Mouse (Mus musculus): Measurements from ENCODE around the gene Oas1c. TPM values are rescaled to one million over a fixed set of nuclear protein-coding genes. Genes with fewer than 3 reads are reported as not detected.
"Not testable (repeated sequence)": the region's sequence is repeated elsewhere in the genome, so short reads cannot be mapped to it uniquely, and the experiment has no call there.

The Oas1c gene
- polyA plus RNA-seq, 1 experiment from 2014 or later, result 0.55 TPM

DNA sequence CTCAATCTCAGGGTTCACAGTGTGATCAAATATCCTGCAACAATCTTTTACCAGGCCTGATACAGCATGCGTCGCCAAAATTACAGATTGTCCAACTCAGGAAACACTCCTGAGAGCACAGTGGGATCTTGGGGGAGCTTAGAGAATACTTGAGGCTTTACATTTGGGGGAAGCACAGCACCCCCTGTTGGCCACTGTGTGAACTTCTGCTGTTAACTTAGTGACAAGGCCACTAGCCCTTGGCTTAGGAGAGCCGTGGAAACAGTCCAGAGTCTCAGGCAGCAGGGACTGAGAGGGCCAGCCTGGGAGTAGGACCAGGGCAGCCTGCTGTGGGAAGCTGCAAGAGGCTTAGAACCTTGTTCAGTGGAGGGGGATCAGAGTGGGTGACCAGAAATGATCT, 3.6 kb upstream of the Oas1c start:
- 61% methylated on average over 3 of the region's 3 CpGs for WGBS
- peaks cover 4% of the 10 kb centered on the region; the same call in 1 of the 2 replicates for H3K9me3 ChIP-seq (replicated peaks)
- H3K9ac ChIP-seq (replicated peaks), result no peak overlapping the region
- no peak overlapping the region for H3K27ac ChIP-seq (replicated peaks)
- no peak overlapping the region for H3K4me3 ChIP-seq (replicated peaks)
- no peak overlapping the region for H3K4me2 ChIP-seq
- peaks cover 15% of the 10 kb centered on the region for H3K4me1 ChIP-seq
- H3K36me3 ChIP-seq, result no peaks in the 10 kb centered on the region
- no peak for ATAC-seq (ENCODE audit: low FRiP score)
- H3K27me3 ChIP-seq (replicated peaks), result no peaks in the 10 kb centered on the region

DNA sequence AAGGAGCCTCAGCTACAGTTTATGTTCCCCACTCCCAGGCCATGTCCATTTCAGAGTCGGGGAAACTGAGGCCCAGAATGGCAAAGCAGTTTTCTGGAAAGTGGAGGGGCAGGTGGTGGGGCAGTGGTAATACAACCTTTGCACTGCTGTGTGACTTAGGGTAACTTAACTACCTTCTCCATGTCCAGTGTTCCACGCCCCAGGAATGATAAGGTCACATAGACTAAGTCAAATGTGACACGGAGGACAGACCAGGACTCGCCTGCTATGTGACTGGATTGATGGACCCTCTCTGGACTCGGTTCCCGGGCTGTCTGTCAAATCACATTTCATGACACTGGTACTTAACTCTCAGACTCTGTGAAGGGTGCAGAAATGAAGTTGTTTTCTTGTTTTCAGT, 709 bp upstream of the Oas1c start:
- Histone ChIP-seq H3K9me3 (replicated peaks) (no peaks in the 10 kb centered on the region), H3K4me3 (replicated peaks) (peak overlapping the region; percentile 37), H3K4me1 (peaks cover 15% of the 10 kb centered on the region), H3K4me2 (peak overlapping the region; percentile 61), H3K27ac (replicated peaks) (no peak overlapping the region), H3K27me3 (replicated peaks) (no peaks in the 10 kb centered on the region), H3K9ac (replicated peaks) (no peak overlapping the region), H3K36me3 (no peaks in the 10 kb centered on the region)
- WGBS, result 80% methylated on average over 6 of the region's 6 CpGs
- no peak for ATAC-seq (ENCODE audit: low FRiP score)

DNA sequence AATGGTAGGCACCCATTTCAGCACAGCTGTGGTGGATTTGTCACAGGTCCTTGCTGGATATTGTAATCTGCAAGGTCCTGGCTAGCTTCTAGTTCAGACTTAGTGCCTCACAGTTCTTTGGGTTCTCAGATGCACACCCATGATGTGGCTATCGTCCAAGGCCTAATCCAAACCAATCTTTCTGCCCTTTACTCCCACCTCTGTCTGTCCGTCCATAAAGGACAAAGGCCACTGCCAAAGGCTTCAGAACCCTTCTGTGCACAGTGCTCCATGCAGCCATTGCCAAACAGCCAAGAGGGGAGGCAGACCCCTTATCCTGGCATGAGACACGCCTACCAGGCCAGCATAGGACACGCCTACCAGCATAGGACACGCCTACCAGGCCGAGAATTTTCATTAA, 3.1 kb downstream of the Oas1c start:
- ATAC-seq (ENCODE audit: low FRiP score), result no peak
- peaks cover 15% of the 10 kb centered on the region for H3K4me1 ChIP-seq
- no peak overlapping the region for H3K27ac ChIP-seq (replicated peaks)
- H3K27me3 ChIP-seq (replicated peaks), result no peaks in the 10 kb centered on the region
- H3K4me2 ChIP-seq, result no peak overlapping the region
- WGBS, result 44% methylated on average over 6 of the region's 6 CpGs
- H3K9me3 ChIP-seq (replicated peaks), result 0 out of 2 replicates have a peak, but pooled peaks cover 3% of the 10 kb centered on the region
- no peak overlapping the region for H3K9ac ChIP-seq (replicated peaks)
- H3K4me3 ChIP-seq (replicated peaks), result no peak overlapping the region
- H3K36me3 ChIP-seq, result no peaks in the 10 kb centered on the region

DNA sequence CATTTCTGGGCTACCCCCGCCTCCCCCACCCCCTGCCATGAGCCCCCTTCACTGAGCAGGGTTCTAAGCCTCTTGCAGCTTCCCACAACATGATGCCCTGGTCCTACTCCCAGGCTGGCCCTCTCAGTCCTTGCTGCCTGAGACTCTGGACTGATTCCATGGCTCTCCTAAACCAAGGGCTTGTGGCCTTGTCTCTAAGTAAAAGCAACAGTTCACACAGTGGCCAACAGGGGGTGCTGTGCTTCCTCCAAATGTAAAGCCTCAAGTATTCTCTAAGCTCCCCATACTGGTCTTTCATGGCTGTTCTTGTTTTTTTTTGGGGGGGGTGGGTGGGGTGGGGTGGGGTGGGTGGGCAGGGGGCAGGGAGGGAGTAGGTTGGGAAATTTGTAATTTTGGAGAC, 5.9 kb downstream of the Oas1c start:
- no peak overlapping the region for H3K27ac ChIP-seq (replicated peaks)
- H3K4me1 ChIP-seq, result 0 out of 2 replicates have a peak, but pooled peaks cover 4% of the 10 kb centered on the region
- no peaks in the 10 kb centered on the region for H3K27me3 ChIP-seq (replicated peaks)
- H3K4me3 ChIP-seq (replicated peaks), result no peak overlapping the region
- no peak for ATAC-seq (ENCODE audit: low FRiP score)
- H3K4me2 ChIP-seq, result no peak overlapping the region
- no peak overlapping the region for H3K9ac ChIP-seq (replicated peaks)
- no peaks in the 10 kb centered on the region for H3K36me3 ChIP-seq
- WGBS, result 92% methylated on average over 1 of the region's 1 CpGs
- 0 out of 2 replicates have a peak, but pooled peaks cover 5% of the 10 kb centered on the region for H3K9me3 ChIP-seq (replicated peaks)

DNA sequence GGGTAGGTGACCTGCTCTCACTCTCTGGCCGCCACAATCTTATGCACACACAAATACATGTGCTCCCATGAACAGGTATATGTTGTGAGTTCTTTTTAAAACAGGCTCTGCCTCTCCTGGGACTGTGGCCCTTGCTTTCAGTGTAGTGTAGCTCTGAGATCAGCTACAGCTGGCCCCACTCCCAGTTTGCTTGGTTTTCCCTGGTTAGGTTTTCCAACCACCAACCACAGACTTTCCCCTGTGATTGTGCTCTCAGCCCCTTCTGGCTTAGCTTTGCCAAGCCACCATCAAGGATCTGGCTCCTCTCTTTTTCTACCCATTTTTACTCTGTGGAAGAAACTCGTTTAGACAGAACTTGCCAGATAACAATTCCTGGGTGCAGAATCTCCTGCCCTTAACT, 8.7 kb downstream of the Oas1c start:
- Histone ChIP-seq H3K4me3 (replicated peaks) (no peak overlapping the region), H3K27me3 (replicated peaks) (no peaks in the 10 kb centered on the region), H3K4me1 (no peaks in the 10 kb centered on the region), H3K9me3 (replicated peaks) (0 out of 2 replicates have a peak, but pooled peaks cover 5% of the 10 kb centered on the region), H3K36me3 (no peaks in the 10 kb centered on the region), H3K27ac (replicated peaks) (no peak overlapping the region), H3K9ac (replicated peaks) (no peak overlapping the region), H3K4me2 (no peak overlapping the region)
- no peak for ATAC-seq (ENCODE audit: low FRiP score)
- 76% methylated on average over 2 of the region's 2 CpGs for WGBS

DNA sequence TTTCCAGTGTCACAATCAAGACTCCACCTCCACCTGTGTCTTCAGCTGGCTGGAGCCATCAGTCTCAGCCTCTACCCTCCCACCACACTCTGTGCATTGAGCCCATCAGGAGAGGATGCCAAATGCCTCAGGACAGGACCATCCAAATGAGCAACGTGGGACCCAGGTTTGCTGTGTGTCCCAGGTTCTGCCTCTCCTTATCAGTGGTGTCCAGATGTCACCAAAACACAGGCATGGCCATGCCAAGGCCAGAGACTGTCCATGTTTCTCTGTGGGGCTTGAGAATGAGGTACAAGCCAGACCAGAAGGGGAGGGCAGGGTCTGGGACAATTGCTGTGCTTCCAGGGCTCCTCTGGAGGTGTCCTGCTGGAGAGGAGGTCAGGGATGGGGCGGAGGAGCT, 13.4 kb downstream of the Oas1c start:
- not testable (repeated sequence) for H3K9ac ChIP-seq (replicated peaks); H3K27me3 ChIP-seq (replicated peaks); H3K4me1 ChIP-seq; H3K27ac ChIP-seq (replicated peaks); H3K9me3 ChIP-seq (replicated peaks); H3K4me2 ChIP-seq; H3K36me3 ChIP-seq; H3K4me3 ChIP-seq (replicated peaks); ATAC-seq (ENCODE audit: low FRiP score)
- WGBS, result 75% methylated on average over 2 of the region's 2 CpGs

DNA sequence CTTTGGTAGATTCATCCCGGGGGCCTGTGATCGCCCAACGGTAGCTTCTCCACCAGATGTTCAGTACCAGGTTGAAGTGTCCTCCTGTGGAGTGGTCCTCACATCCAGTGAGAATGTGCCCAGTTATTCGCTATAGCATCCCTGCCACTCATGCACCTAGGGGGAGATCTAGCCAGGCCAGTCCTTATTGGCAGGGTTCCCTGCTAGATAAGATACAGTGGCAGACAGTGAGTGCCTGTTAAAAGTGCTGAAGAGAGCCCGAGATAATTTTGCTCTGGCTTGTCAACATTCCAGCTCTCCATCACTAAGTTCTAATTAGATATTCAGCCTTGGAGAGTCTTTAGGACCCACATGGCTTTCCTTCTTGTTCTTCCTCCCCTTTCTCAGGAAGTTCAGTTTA, 14.2 kb downstream of the Oas1c start:
- not testable (repeated sequence) for H3K36me3 ChIP-seq; H3K27ac ChIP-seq (replicated peaks); ATAC-seq (ENCODE audit: low FRiP score); H3K9ac ChIP-seq (replicated peaks); H3K9me3 ChIP-seq (replicated peaks); H3K4me3 ChIP-seq (replicated peaks); H3K4me2 ChIP-seq; H3K4me1 ChIP-seq; H3K27me3 ChIP-seq (replicated peaks)
- 80% methylated on average over 5 of the region's 5 CpGs for WGBS

DNA sequence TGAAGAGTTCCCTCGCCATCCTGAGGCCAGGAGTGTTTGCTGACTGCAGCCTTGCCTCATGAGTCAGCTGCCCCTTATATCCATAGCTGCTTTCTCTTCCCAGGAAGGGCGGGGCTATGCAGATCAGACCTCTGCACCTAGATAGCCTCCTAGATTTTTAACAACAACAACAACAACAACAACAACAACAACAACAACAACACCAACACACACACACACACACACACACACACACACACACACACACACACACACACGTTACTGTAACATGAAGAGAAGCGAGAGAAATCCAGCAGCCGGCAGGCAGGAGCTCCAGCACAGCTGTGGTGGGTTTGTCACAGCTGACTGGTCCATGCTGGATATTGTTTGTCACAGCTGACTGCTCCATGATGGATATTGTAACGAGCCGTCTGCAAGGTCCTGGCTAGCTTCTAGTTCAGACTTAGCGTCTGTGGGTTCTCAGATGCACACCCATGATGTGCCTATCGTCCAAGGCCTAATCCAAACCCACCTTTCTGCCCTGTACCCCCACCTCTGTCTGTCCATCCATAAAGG, 16.8 kb downstream of the Oas1c start, which contains the start of gene Oas1e:
TSS of gene Oas1e (minus strand) at position 51 of the 555 bp plus-strand sequence.
- not testable (repeated sequence) for ATAC-seq (ENCODE audit: low FRiP score); H3K36me3 ChIP-seq; H3K27me3 ChIP-seq (replicated peaks); H3K4me2 ChIP-seq; H3K27ac ChIP-seq (replicated peaks); H3K4me1 ChIP-seq; H3K9ac ChIP-seq (replicated peaks); H3K9me3 ChIP-seq (replicated peaks); H3K4me3 ChIP-seq (replicated peaks)
- 63% methylated on average over 9 of the region's 9 CpGs for WGBS

DNA sequence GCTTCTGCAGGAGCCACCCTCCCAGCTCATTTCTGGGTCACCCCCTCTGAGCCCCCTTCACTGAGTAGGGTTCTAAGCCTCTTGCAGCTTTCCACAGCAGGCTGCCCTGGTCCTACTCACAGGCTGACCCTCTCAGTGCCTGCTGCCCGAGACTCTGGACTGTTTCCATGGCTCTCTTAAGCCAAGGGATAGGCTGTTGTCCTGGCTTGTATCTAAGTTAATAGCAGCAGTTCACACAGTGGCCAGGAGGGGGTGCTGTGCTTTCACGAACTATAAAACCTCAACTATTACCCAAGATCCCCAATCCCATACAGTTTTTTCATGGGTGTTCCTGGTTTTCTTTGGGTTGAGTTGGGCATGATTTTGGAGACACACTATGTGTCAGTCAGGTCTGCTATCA, 19.3 kb downstream of the Oas1c start:
- no peak for ATAC-seq (ENCODE audit: low FRiP score)
- Histone ChIP-seq H3K4me3 (replicated peaks) (no peak overlapping the region), H3K9me3 (replicated peaks) (no peaks in the 10 kb centered on the region), H3K4me2 (no peak overlapping the region), H3K9ac (replicated peaks) (no peak overlapping the region), H3K36me3 (no peaks in the 10 kb centered on the region), H3K27ac (replicated peaks) (no peak overlapping the region), H3K27me3 (replicated peaks) (no peaks in the 10 kb centered on the region), H3K4me1 (no peaks in the 10 kb centered on the region)
- WGBS, result 19% methylated on average over 2 of the region's 2 CpGs

DNA sequence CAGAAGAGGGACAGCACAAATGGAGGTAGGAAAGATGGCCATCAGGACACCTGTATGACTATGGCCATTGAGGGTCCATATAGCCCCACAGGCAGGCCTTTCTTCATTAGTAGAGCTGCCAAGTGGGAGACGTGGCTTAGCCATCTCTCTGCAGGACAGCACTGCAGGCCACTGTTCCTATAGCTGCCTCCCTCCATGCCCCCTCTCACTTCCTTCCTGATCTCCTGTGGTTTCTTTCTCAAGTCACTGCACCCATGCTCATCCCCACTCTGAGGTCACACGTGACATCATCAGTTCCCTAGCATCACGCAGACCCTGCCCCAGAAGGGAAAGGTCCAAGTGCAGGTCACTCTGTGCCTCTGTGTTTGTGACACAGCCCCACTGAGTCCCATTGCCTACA, 25.3 kb downstream of the Oas1c start:
- no peak for ATAC-seq (ENCODE audit: low FRiP score)
- WGBS, result 73% methylated on average over 3 of the region's 3 CpGs
- H3K27me3 ChIP-seq (replicated peaks), result no peaks in the 10 kb centered on the region

DNA sequence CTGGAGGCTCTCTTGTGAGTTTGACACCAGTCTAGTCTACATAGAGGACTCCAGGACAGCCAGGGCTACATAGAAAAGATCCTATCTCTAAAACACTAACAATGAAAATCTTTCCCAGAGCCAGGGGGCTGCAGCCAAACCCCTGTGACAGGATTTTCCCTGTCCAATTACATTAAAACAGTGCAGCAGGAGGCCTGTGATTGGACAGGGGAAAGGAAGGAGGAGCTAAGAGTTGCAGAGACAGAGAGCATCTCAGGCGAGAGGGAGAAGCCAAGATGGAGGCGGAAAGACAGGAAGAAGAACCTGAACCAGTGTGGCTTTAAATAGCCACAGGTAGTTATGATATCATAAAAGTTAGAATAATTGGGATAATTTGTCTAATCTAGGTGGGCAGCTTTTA, 29.9 kb downstream of the Oas1c start:
- H3K4me1 ChIP-seq, result no peaks in the 10 kb centered on the region
- H3K27ac ChIP-seq (replicated peaks), result no peak overlapping the region
- H3K27me3 ChIP-seq (replicated peaks), result no peaks in the 10 kb centered on the region
- H3K9ac ChIP-seq (replicated peaks), result no peak overlapping the region
- no peak overlapping the region for H3K4me2 ChIP-seq
- no peaks in the 10 kb centered on the region for H3K9me3 ChIP-seq (replicated peaks)
- no peaks in the 10 kb centered on the region for H3K36me3 ChIP-seq
- WGBS, result 75% methylated on average over 2 of the region's 2 CpGs
- no peak for ATAC-seq (ENCODE audit: low FRiP score)
- H3K4me3 ChIP-seq (replicated peaks), result no peak overlapping the region

More for the DNA sequence above, 25.3 kb downstream of the Oas1c start:
- Histone ChIP-seq H3K27ac (replicated peaks) (no peak overlapping the region), H3K9me3 (replicated peaks) (no peaks in the 10 kb centered on the region), H3K36me3 (no peaks in the 10 kb centered on the region), H3K9ac (replicated peaks) (no peak overlapping the region), H3K4me1 (no peaks in the 10 kb centered on the region), H3K4me3 (replicated peaks) (no peak overlapping the region), H3K4me2 (no peak overlapping the region)

DNA sequence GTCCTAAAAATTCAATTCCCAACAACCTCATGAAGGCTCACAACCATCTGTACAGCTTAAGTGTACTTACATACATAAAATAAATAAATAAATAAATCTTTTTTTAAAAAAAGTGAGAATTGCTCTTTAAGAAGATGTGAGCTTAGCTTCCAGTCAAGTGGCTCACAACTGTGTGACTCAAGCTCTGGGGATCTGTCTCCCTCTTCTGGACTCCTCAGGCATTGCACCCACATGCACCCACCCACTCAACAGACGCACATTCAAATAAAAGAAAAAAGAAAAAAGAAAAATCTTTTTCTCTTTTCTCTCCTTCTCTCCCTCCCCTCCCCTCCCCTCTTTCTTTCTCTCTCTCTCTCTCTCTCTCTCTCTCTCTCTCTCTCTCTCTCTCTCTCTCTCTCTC, 30.7 kb downstream of the Oas1c start:
- Histone ChIP-seq H3K4me3 (replicated peaks) (no peak overlapping the region), H3K4me2 (no peak overlapping the region), H3K36me3 (no peaks in the 10 kb centered on the region), H3K4me1 (no peaks in the 10 kb centered on the region), H3K27me3 (replicated peaks) (no peaks in the 10 kb centered on the region), H3K9me3 (replicated peaks) (no peaks in the 10 kb centered on the region), H3K9ac (replicated peaks) (no peak overlapping the region), H3K27ac (replicated peaks) (no peak overlapping the region)
- ATAC-seq (ENCODE audit: low FRiP score), result no peak
- 100% methylated on average over 1 of the region's 1 CpGs for WGBS

DNA sequence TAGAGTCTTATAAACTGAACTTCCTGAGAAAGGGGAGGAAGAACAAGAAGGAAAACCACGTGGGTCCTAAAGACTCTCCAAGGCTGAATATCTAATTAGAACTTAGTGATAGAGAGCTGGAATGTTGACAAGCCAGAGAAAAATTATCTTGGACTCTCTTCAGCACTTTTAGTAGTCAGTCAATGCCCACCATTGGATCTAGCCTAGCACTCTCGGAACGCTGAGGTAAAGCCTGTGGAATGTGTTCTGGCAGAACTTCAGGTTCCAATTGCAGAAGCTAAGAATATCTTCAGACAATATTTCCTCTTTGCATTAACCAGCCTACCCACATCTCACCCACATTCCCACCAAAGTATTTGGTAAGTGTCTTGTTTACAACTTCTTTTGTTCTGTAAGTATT, 32.4 kb downstream of the Oas1c start:
- Histone ChIP-seq H3K4me1 (no peaks in the 10 kb centered on the region), H3K4me3 (replicated peaks) (no peak overlapping the region), H3K27me3 (replicated peaks) (no peaks in the 10 kb centered on the region), H3K27ac (replicated peaks) (no peak overlapping the region), H3K9ac (replicated peaks) (no peak overlapping the region), H3K4me2 (no peak overlapping the region), H3K9me3 (replicated peaks) (no peaks in the 10 kb centered on the region), H3K36me3 (no peaks in the 10 kb centered on the region)
- WGBS, result 62% methylated on average over 3 of the region's 3 CpGs
- no peak for ATAC-seq (ENCODE audit: low FRiP score)

Data from neural tube, embryonic 15.5 days (tissue).